8 mouse cellular contexts compared by ENCODE assay signal in the genomic region with DNA sequence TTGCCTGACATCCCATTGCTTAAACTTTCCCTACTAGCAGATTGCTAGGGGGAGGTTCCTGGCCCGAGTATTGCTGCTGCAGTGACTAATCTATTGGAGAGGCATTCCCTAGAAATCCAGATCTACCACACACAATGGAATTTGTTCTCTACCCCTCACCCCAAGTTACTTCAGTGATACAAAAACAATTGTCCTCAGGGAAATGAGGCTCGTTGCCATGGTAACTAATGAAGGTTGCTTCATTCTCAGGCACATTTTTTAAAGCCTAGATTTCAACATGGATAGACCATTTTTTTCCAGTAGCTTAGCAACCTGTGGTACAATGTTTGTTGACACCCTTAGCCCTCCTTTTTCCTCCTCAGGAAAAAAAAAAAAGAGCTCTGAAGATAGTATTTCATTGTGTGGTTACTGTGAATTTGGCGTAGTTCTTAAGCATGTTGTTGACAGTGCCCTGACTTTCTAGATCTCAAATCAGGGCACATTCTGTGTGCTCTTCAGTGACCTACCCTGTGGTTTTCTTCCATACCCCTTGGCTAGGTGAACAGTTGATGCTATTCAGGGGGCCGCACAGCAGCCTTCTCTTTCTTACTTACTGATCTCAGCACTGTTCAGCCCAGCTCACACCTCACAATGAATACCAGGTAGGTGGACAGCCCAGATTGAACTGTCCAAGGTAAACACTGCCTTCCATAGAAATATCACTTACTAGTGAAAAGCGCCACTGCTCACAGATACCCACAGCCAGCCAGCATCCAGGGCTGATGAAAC. TPM values are rescaled to one million over a fixed set of nuclear protein-coding genes. Genes with fewer than 3 reads are reported as not detected.
A peak's percentile ranks its signal among the peaks of the same experiment; 100 is the strongest.
DNase-seq lines count a peak whose midpoint lies in the region; ATAC-seq and TF ChIP-seq lines count a peak whose summit lies in the region.

No protein-coding gene starts in this region.

- H3K27me3 ChIP-seq in hindbrain, embryonic 16.5 days (replicated peaks; ENCODE audit: control insufficient read depth, insufficient read depth, low read length), result no peaks in the 10 kb centered on the region

- peak overlapping the region; percentile 19; the same call in 1 of the 2 replicates for H3K9ac ChIP-seq in hindbrain, embryonic 16.5 days (ENCODE audit: low read depth, low read length)

- peak overlapping the region; percentile 79 for H3K27ac ChIP-seq in hindbrain, embryonic 16.5 days (ENCODE audit: low read depth, low read length)

- peak; percentile 78 for ATAC-seq in frontal cortex, adult (ENCODE audit: low TSS enrichment)
- ATAC-seq in hindbrain, embryonic 16.5 days, result peak; percentile 67; the same call in 1 of the 2 replicates

- DNase-seq in frontal cortex, postnatal 25 days (ENCODE audit: low spot score in 2 of 2), result no peak
- DNase-seq in brain, embryonic 14.5 days (ENCODE audit: low read depth), result peak; percentile 93
- peak; percentile 36 to 38 for DNase-seq in frontal cortex, postnatal 10 days (ENCODE audit: low spot score in 2 of 2)
- DNase-seq in lung, postnatal 25 days (ENCODE audit: low spot score), result peak; percentile 80
- peak; percentile 9 for DNase-seq in right cerebral cortex, postnatal 4 days
- no peak for DNase-seq in spleen, postnatal 4 days (ENCODE audit: low spot score in 2 of 2)

- TF ChIP-seq CTCF in brain, embryonic 14.5 days (IDR thresholded peaks at IDR 0.05; ENCODE audit: borderline replicate concordance, extremely low read depth, insufficient read depth, insufficient read length), result no peak

- H3K9me3 ChIP-seq in hindbrain, embryonic 16.5 days (ENCODE audit: control insufficient read depth, low read length), result no peaks in the 10 kb centered on the region

- 32% methylated on average over 5 of the region's 5 CpGs for WGBS in hindbrain, embryonic 16.5 days

- no peak for TF ChIP-seq POLR2A in brain, embryonic 14.5 days (IDR thresholded peaks at IDR 0.05; ENCODE audit: borderline replicate concordance, extremely low read depth, insufficient read depth, insufficient read length, poor library complexity, severe bottlenecking)

- no peak overlapping the region for H3K4me3 ChIP-seq in hindbrain, embryonic 16.5 days (ENCODE audit: low read length)

- no peak overlapping the region; the same call in 1 of the 2 replicates for H3K4me2 ChIP-seq in hindbrain, embryonic 16.5 days (ENCODE audit: low read length)

- no peaks in the 10 kb centered on the region for H3K36me3 ChIP-seq in hindbrain, embryonic 16.5 days (ENCODE audit: control insufficient read depth, insufficient read depth, low read length)

- peaks cover 27% of the 10 kb centered on the region for H3K4me1 ChIP-seq in hindbrain, embryonic 16.5 days (ENCODE audit: control insufficient read depth, insufficient read depth, low read depth, low read length)

RNA-seq across cellular contexts. Expression of a gene that starts 42.8 kb away (rescaled TPM):
- 11.4 and 15.4 TPM in 2 replicates for polyA plus RNA-seq in brain, embryonic 14.5 days (2012; rRNA removed)
- 6.2 and 8.2 TPM in 2 replicates for polyA plus RNA-seq in hindbrain, embryonic 16.5 days (2015; fragmentation: Nextera tagmentation; extraction: Ambion mirVana)

Comparison
In these comparisons a context has a peak if more than half of its experiments do, and no peak if none do; other contexts are left out.
1. DNase-seq: peak in brain, embryonic 14.5 days (single experiment), frontal cortex, postnatal 10 days (2 of 2), lung, postnatal 25 days (single experiment) and right cerebral cortex, postnatal 4 days (single experiment); none in frontal cortex, postnatal 25 days (0 of 2) and spleen, postnatal 4 days (0 of 2).